Mouse (Mus musculus): ENCODE results near the gene Sema7a.

The Sema7a gene

DNA sequence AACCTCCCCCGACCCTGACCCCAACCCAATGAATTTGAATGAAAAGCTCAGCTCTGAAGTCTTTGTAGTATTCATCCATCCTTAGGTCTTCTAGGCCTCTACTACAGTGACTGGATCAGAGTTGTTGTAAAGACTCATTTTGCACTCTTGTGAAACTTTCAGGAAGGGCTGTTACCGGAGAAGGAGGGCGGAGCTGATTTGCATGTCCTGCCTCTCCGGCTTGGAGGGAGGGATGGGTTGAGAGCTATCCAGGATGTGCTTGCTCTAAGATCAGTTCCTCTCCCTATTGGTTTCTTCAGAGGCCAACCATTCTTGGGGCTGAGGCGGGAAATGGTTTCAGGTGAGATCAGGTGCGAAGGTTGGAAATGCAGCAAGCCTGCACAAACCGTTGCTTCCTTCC is 71.1 kb downstream of the Sema7a start:
- DNase-seq (ENCODE audit: extremely low spot score, low spot score): no peak

DNA sequence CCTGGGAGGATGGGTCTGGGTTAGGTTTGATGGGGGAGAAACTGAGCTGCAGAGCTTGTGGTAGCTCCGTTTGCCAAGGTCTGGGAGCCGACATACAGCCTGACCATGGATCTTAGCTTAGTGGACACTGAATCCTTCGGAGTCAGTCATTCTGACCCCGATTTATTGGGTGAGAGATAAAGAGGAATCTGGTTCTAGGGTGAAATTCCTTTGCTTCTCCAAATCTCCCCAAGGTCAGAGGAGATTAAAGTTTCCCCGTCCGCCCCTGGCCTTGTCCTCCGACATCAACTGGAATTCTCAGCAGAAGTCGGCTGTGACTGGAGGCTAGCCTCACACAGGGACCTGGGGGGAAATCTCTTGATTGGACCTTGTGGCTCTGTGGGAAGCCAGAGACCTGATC is 71.6 kb downstream of the Sema7a start:
- DNase-seq (ENCODE audit: extremely low spot score, low spot score): no peak
